Mouse (Mus musculus) cerebellum, adult 9-10 months (tissue): ENCODE data around the gene Hsd17b13.

Source experiments
- DNase-seq: peaks from one replicate; pipeline ENCODE4 v3.0.0; 2022

Hsd17b13 gene

GRCm38 (mm10) chr5:103923101-103923500, 54.1 kb downstream of the Hsd17b13 start:
- DNase-seq: no peak

- DNase-seq: no peak
Measured at GRCm38 (mm10) chr5:103922436-103922835, 54.8 kb downstream of the Hsd17b13 start.

- DNase-seq: no peak
Measured at GRCm38 (mm10) chr5:103919497-103919896, 57.7 kb downstream of the Hsd17b13 start.

- no peak for DNase-seq
Measured at GRCm38 (mm10) chr5:103918233-103918632, 59.0 kb downstream of the Hsd17b13 start.

- DNase-seq: no peak
Measured at GRCm38 (mm10) chr5:103917357-103917895, 59.8 kb downstream of the Hsd17b13 start.

- no peak for DNase-seq
Measured at GRCm38 (mm10) chr5:103916595-103917356, 60.4 kb downstream of the Hsd17b13 start.

GRCm38 (mm10) chr5:103914335-103915226, 62.6 kb downstream of the Hsd17b13 start:
- DNase-seq: no peak

GRCm38 (mm10) chr5:103913150-103913549, 64.1 kb downstream of the Hsd17b13 start:
- peak; percentile 21 for DNase-seq

GRCm38 (mm10) chr5:103911555-103911954, 65.7 kb downstream of the Hsd17b13 start:
- DNase-seq: no peak

- peak; percentile 85 for DNase-seq
Measured at GRCm38 (mm10) chr5:103910748-103911409, 66.3 kb downstream of the Hsd17b13 start, which contains the start of gene Klhl8. Gene Klhl8 (minus strand): TSS chr5:103911259.

GRCm38 (mm10) chr5:103910156-103910555, 67.1 kb downstream of the Hsd17b13 start:
- DNase-seq: peak; percentile 41

GRCm38 (mm10) chr5:103909466-103909865, 67.7 kb downstream of the Hsd17b13 start:
- no peak for DNase-seq

- no peak for DNase-seq
Measured at GRCm38 (mm10) chr5:103908851-103909250, 68.4 kb downstream of the Hsd17b13 start.

- no peak for DNase-seq
Measured at GRCm38 (mm10) chr5:103907844-103908243, 69.4 kb downstream of the Hsd17b13 start.

- DNase-seq: no peak
Measured at GRCm38 (mm10) chr5:103906173-103906572, 71.0 kb downstream of the Hsd17b13 start.
